Mouse (Mus musculus) heart, embryonic 11.5 days (tissue): ENCODE results near the gene Pgc. TPM values are rescaled to one million over a fixed set of nuclear protein-coding genes. Genes with fewer than 3 reads are reported as not detected.
A peak's percentile ranks its signal among the peaks of the same experiment; 100 is the strongest.

Experiments
- ATAC-seq: fragments of 200-750 bp; cut with Nextera tagmentation; replicated peaks from 2 replicates; pipeline ENCODE4 v1.8.0; 2017; ENCODE audit warnings: moderate library complexity; ENCODE audit not compliant: insufficient number of reproducible peaks, low FRiP score, low TSS enrichment
- H3K27ac ChIP-seq: fragments of 300-500 bp; sonication (generic); 2 replicates; pipeline ENCODE4 v1.5.1; 2014; ENCODE audit warnings: mild to moderate bottlenecking, low read depth, low read length
- H3K27me3 ChIP-seq: fragments of 300-500 bp; sonication (generic); 2 replicates; pipeline ENCODE4 v1.6.1; 2014; ENCODE audit warnings: mild to moderate bottlenecking, low read length, mixed read lengths; ENCODE audit not compliant: control insufficient read depth, insufficient read depth
- H3K36me3 ChIP-seq: fragments of 300-500 bp; sonication (generic); 2 replicates; pipeline ENCODE4 v1.6.1; 2014; ENCODE audit warnings: mild to moderate bottlenecking, low read length, moderate library complexity, mixed read lengths; ENCODE audit not compliant: control insufficient read depth, insufficient read depth
- H3K4me1 ChIP-seq: fragments of 300-500 bp; sonication (generic); 2 replicates; pipeline ENCODE4 v1.6.1; 2014; ENCODE audit warnings: low read length; ENCODE audit not compliant: control insufficient read depth, insufficient read depth
- H3K4me2 ChIP-seq: fragments of 300-500 bp; sonication (generic); 2 replicates; pipeline ENCODE4 v1.6.1; 2014; ENCODE audit warnings: mild to moderate bottlenecking, moderate library complexity
- H3K4me3 ChIP-seq: fragments of 300-500 bp; sonication (generic); 2 replicates; pipeline ENCODE4 v1.5.1; 2014; ENCODE audit warnings: low read depth, low read length
- H3K9ac ChIP-seq: fragments of 300-500 bp; sonication (generic); 2 replicates; pipeline ENCODE4 v1.6.1; 2014; ENCODE audit warnings: mild to moderate bottlenecking, low read depth, low read length, moderate library complexity
- H3K9me3 ChIP-seq: fragments of 300-500 bp; sonication (generic); replicated peaks from 2 replicates; pipeline ENCODE4 v1.6.1; 2016; ENCODE audit warnings: low read length; ENCODE audit not compliant: control insufficient read depth
- WGBS: fragments of 180-500 bp; shearing (Covaris S2); extraction: QIAGEN DNeasy Blood & Tissue Kit; methylation state at CpG from one replicate; pipeline ENCODE4 v1.1.7; 2014; ENCODE audit not compliant: insufficient replicate concordance; 5-methylcytosine and 5-hydroxymethylcytosine counted together
- polyA plus RNA-seq: library from polyadenylated mRNA; unstranded; fragments of >200 nt; fragmentation: Nextera tagmentation; extraction: Ambion mirVana; gene quantifications from 2 replicates; pipeline ENCODE4 v1.2.1, GENCODE M21; 2014

Pgc gene
- polyA plus RNA-seq, 1 experiment from 2014 or later = not detected

GRCm38 (mm10) chr17:47702548-47703345 is 23.9 kb upstream of the Pgc start:
- WGBS = 26% methylated on average over 28 of the region's 28 CpGs
- Histone ChIP-seq H3K27me3 (peaks cover 17% of the 10 kb centered on the region), H3K4me2 (peak overlapping the region; percentile 38), H3K4me1 (peaks cover 8% of the 10 kb centered on the region), H3K9ac (no peak overlapping the region), H3K27ac (no peak overlapping the region), H3K4me3 (no peak overlapping the region), H3K36me3 (no peaks in the 10 kb centered on the region), H3K9me3 (no peaks in the 10 kb centered on the region)
- no peak; the same call in 1 of the 2 replicates for ATAC-seq

GRCm38 (mm10) chr17:47703556-47703955 is 23.1 kb upstream of the Pgc start:
- 27% methylated on average over 20 of the region's 20 CpGs for WGBS
- Histone ChIP-seq H3K27me3 (peaks cover 17% of the 10 kb centered on the region), H3K4me1 (peaks cover 8% of the 10 kb centered on the region), H3K9ac (no peak overlapping the region), H3K9me3 (no peaks in the 10 kb centered on the region), H3K36me3 (no peaks in the 10 kb centered on the region), H3K27ac (no peak overlapping the region), H3K4me2 (peak overlapping the region; percentile 38), H3K4me3 (no peak overlapping the region; the same call in 1 of the 2 replicates)
- ATAC-seq = no peak

GRCm38 (mm10) chr17:47704692-47705091 is 21.9 kb upstream of the Pgc start:
- Histone ChIP-seq H3K27me3 (peaks cover 19% of the 10 kb centered on the region), H3K4me1 (peaks cover 8% of the 10 kb centered on the region), H3K9ac (no peak overlapping the region; the same call in 1 of the 2 replicates), H3K4me3 (no peak overlapping the region), H3K4me2 (no peak overlapping the region), H3K36me3 (no peaks in the 10 kb centered on the region), H3K27ac (no peak overlapping the region), H3K9me3 (no peaks in the 10 kb centered on the region)
- no peak for ATAC-seq
- 81% methylated on average over 4 of the region's 4 CpGs for WGBS

DNA sequence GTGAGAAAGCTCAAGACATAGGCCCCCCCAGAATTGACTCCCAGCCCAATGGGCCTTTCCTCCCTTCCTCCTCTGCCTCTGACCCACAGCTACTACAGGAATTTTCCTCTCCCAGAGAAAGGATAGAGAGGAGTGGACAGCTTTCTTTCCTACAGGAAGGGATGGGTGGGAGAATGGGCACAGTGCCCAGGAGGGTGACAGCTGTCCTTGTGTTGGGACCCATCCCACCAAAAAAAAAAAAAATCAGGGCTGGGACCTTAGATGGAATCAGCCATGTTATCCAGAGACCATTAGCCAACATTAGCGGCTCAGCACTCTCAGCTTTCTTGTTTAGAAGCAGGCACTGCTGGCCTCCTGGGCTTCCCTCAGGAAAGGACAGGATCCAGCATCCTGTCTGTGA is 20.4 kb upstream of the Pgc start:
- no peak for ATAC-seq
- no peak overlapping the region for H3K4me3 ChIP-seq
- H3K4me1 ChIP-seq = peaks cover 8% of the 10 kb centered on the region
- H3K4me2 ChIP-seq = no peak overlapping the region
- H3K9ac ChIP-seq = no peak overlapping the region
- H3K36me3 ChIP-seq = no peaks in the 10 kb centered on the region
- H3K9me3 ChIP-seq = no peaks in the 10 kb centered on the region
- peaks cover 19% of the 10 kb centered on the region for H3K27me3 ChIP-seq
- 44% methylated on average over 1 of the region's 1 CpGs for WGBS
- no peak overlapping the region for H3K27ac ChIP-seq

DNA sequence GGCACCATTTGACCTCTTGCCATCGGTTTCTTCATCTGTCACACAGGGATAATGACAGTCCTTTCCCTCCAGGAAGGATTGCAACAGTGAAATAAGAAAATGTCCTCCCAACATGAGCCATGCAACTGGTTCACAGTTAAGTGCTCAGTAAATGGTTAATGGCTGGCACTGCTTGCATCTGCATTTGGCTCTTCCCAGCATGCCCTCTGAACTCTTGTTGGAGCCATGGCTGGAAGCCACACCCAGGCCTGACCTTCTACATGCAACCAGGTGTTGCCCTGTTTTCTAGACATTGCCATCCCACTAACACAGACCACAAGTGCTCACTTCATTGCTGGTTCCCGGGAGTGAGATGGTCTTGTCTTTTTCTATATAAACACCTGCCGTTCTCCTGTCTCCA is 18.7 kb upstream of the Pgc start:
- peaks cover 8% of the 10 kb centered on the region for H3K27me3 ChIP-seq

DNA sequence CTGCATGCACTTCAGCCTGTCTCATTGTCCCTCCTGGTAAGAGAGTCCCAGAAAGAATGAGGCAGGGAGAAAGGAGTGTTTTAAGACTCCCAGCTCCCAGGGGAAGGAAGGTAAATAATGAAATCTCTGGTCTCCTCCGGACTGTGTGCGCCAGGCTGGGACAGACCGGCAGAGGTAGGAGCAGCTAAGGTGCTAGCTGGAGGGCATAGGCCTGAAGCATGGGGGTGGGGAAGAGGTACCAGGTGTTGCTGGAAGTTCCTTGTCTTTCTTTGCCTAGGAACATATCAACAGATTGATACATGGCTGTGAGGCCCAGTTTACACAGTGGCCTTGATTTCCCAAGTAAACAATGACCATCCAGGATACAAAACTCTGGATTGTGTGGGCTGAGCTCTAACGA is 17.7 kb upstream of the Pgc start:
- ATAC-seq = no peak
- Histone ChIP-seq H3K36me3 (no peaks in the 10 kb centered on the region), H3K4me1 (peaks cover 6% of the 10 kb centered on the region), H3K9me3 (no peaks in the 10 kb centered on the region), H3K4me2 (no peak overlapping the region), H3K27me3 (peaks cover 2% of the 10 kb centered on the region; the same call in 1 of the 2 replicates), H3K4me3 (no peak overlapping the region), H3K27ac (no peak overlapping the region), H3K9ac (no peak overlapping the region)
- WGBS = 63% methylated on average over 4 of the region's 4 CpGs

More for the DNA sequence above, 18.7 kb upstream of the Pgc start:
- Histone ChIP-seq H3K9me3 (no peaks in the 10 kb centered on the region), H3K27ac (no peak overlapping the region), H3K4me2 (no peak overlapping the region), H3K36me3 (no peaks in the 10 kb centered on the region), H3K4me3 (no peak overlapping the region), H3K9ac (no peak overlapping the region), H3K4me1 (peaks cover 6% of the 10 kb centered on the region)
- no peak for ATAC-seq
- 79% methylated on average over 3 of the region's 3 CpGs for WGBS

DNA sequence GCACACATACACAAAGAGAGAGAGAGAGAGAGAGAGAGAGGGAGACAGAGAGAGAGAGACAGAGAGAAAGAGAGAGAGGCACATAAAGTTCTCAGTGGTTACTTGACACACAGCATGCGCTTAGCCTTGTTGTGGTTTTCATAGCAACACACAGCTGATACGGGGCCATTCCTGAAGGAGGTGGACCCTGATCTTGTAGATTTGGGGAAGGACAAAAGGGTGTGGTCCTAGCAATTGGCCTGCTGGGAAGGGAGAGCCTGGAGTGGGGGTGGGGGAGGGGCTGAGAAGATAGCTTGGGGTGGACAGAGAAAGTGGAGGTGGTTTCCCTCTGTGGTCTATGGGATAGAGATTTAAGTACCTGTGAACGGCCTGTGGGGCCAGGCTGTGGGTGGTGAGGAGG is 16.6 kb upstream of the Pgc start:
- Histone ChIP-seq H3K9me3 (no peaks in the 10 kb centered on the region), H3K9ac (no peak overlapping the region), H3K27ac (no peak overlapping the region), H3K36me3 (no peaks in the 10 kb centered on the region), H3K4me3 (no peak overlapping the region), H3K4me2 (no peak overlapping the region), H3K27me3 (0 out of 2 replicates have a peak, but pooled peaks cover 2% of the 10 kb centered on the region), H3K4me1 (peaks cover 6% of the 10 kb centered on the region)
- whole genome bisulfite sequencing = 46% methylated on average over 3 of the region's 3 CpGs
- no peak for ATAC-seq

DNA sequence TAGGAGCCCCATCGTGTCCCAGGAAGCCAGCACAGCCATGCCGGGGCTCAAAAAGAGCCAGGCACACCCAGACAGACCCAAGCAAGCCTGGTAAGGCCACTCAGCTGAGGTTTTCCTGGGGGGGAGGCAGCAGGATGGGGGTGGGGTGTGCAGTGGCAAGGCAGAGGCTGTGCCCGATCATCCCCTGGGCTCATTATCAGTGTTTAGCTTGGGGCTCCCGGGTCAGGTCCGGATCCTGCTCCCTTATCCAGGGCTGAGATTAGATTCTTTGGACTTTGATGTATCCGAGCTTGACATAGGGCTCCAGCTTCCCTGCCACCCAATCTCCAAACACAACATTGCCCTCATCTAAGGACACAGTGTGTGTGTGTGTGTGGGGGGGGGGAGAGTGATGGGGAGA is 14.8 kb upstream of the Pgc start:
- Histone ChIP-seq H3K27ac (no peak overlapping the region), H3K9me3 (no peaks in the 10 kb centered on the region), H3K4me2 (no peak overlapping the region)

More for the DNA sequence above, 14.8 kb upstream of the Pgc start:
- 14% methylated on average over 6 of the region's 6 CpGs for WGBS
- Histone ChIP-seq H3K4me1 (peaks cover 6% of the 10 kb centered on the region), H3K36me3 (no peaks in the 10 kb centered on the region), H3K27me3 (0 out of 2 replicates have a peak, but pooled peaks cover 2% of the 10 kb centered on the region), H3K4me3 (no peak overlapping the region), H3K9ac (no peak overlapping the region; the same call in 1 of the 2 replicates)
- no peak for ATAC-seq
